14 mouse cellular contexts compared by ENCODE assay signal in the genomic region with DNA sequence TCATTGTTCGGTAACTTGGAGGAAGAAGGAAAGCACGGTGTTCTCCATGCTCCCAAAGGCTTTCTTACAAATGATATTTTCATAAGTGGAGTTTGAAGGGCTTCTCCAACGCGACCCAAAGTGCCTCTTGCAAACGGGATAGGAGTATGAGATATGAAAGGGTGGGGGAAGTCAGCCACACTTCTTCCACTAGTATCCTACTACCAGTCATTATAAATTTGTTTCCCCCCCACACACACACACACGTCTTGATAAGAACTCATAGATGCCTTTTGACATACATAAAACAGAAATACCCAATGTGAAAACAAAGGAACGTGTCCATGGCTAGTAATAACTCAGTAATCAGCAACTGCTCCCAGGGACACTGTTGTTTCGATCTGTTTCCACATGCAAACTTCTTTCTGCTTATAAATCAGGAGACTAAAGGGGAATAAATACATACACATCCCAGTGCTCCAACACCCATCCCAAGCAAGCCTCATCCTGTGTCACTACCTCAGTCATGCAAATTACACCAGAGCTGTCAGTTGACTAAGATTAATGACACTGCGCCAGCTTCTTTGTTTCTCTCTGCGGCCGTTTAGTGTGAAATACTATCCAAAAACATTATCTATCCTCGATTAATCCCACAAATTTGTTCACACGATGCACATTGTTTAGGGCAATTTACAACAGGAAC. TPM values are rescaled to one million over a fixed set of nuclear protein-coding genes. Genes with fewer than 3 reads are reported as not detected.
DNase-seq lines count a peak whose midpoint lies in the region; ATAC-seq and TF ChIP-seq lines count a peak whose summit lies in the region.
"Had no signal": no experiment of that assay in that cellular context is flagged by ENCODE, and none has a peak within 500 bp of the region (broad histone marks: within the 10 kb centered on the region; RNA-seq: fewer than 3 reads in every experiment).

No protein-coding gene starts in this region.

- H3K4me2 ChIP-seq in forebrain, embryonic 12.5 days, result no peak overlapping the region
- no peak overlapping the region for H3K4me2 ChIP-seq in forebrain, embryonic 11.5 days (ENCODE audit: low read depth, low read length, severe bottlenecking)
- H3K4me2 ChIP-seq in forebrain, postnatal 0 days (ENCODE audit: low read depth), result no peak overlapping the region
- H3K4me2 ChIP-seq: intestine, embryonic 15.5 days had no signal

- intact Hi-C loops in gastrocnemius, adult 2 months (cut with DNase I), result no loop called here

- no peak overlapping the region for H3K4me3 ChIP-seq in forebrain, embryonic 12.5 days (replicated peaks)
- H3K4me3 ChIP-seq in forebrain, embryonic 11.5 days (ENCODE audit: low read depth, low read length), result no peak overlapping the region
- H3K4me3 ChIP-seq in forebrain, postnatal 0 days (ENCODE audit: low read depth, low read length), result no peak overlapping the region
- H3K4me3 ChIP-seq in limb, embryonic 10.5 days, result no peak overlapping the region
- no peak overlapping the region for H3K4me3 ChIP-seq in gastrocnemius, adult 2 months
- H3K4me3 ChIP-seq: heart, adult 2 months; intestine, embryonic 15.5 days had no signal

- WGBS in forebrain, embryonic 12.5 days, result 54% methylated on average over 13 of the region's 13 CpGs
- 65% methylated on average over 13 of the region's 13 CpGs for WGBS in forebrain, embryonic 11.5 days
- 48% methylated on average over 13 of the region's 13 CpGs for WGBS in forebrain, postnatal 0 days
- 44% methylated on average over 13 of the region's 13 CpGs for WGBS in limb, embryonic 10.5 days

- H3K27ac ChIP-seq in forebrain, embryonic 12.5 days, result no peak overlapping the region
- H3K27ac ChIP-seq in forebrain, embryonic 11.5 days (ENCODE audit: low read depth, low read length), result no peak overlapping the region
- no peak overlapping the region for H3K27ac ChIP-seq in forebrain, postnatal 0 days (ENCODE audit: low read depth, low read length)
- H3K27ac ChIP-seq in limb, embryonic 10.5 days, result peak overlapping the region; percentile 62
- no peak overlapping the region for H3K27ac ChIP-seq in gastrocnemius, adult 2 months
- H3K27ac ChIP-seq: heart, adult 2 months; intestine, embryonic 15.5 days had no signal

- H3K27me3 ChIP-seq in forebrain, embryonic 12.5 days, result no peaks in the 10 kb centered on the region
- H3K27me3 ChIP-seq in forebrain, embryonic 11.5 days (ENCODE audit: control insufficient read depth, insufficient read depth, low read length), result no peaks in the 10 kb centered on the region
- no peaks in the 10 kb centered on the region for H3K27me3 ChIP-seq in forebrain, postnatal 0 days (ENCODE audit: insufficient read depth, low read length)
- H3K27me3 ChIP-seq in limb, embryonic 10.5 days (ENCODE audit: low read depth, poor library complexity, severe bottlenecking), result no peaks in the 10 kb centered on the region
- H3K27me3 ChIP-seq: intestine, embryonic 15.5 days had no signal

- no peak for TF ChIP-seq CTCF in forebrain, postnatal 0 days (IDR thresholded peaks at IDR 0.05; ENCODE audit: low read depth)
- TF ChIP-seq CTCF in gastrocnemius, adult 2 months (IDR thresholded peaks at IDR 0.05), result no peak

- no peak overlapping the region for H3K9ac ChIP-seq in forebrain, embryonic 12.5 days
- H3K9ac ChIP-seq in forebrain, embryonic 11.5 days (ENCODE audit: low read length), result no peak overlapping the region
- no peak overlapping the region for H3K9ac ChIP-seq in forebrain, postnatal 0 days
- H3K9ac ChIP-seq: intestine, embryonic 15.5 days had no signal

- H3K36me3 ChIP-seq in forebrain, embryonic 12.5 days (replicated peaks), result no peaks in the 10 kb centered on the region
- H3K36me3 ChIP-seq in forebrain, embryonic 11.5 days (ENCODE audit: control insufficient read depth, insufficient read depth, low read length), result no peaks in the 10 kb centered on the region
- no peaks in the 10 kb centered on the region for H3K36me3 ChIP-seq in forebrain, postnatal 0 days (ENCODE audit: insufficient read depth)
- no peaks in the 10 kb centered on the region for H3K36me3 ChIP-seq in limb, embryonic 10.5 days
- H3K36me3 ChIP-seq: intestine, embryonic 15.5 days had no signal

- DNase-seq in forebrain, embryonic 11.5 days (ENCODE audit: low spot score), result no peak
- DNase-seq in ZHBTc4 (ENCODE audit: low read depth, low spot score), result peak; percentile 2
- no peak for DNase-seq in forebrain, postnatal 0 days
- DNase-seq in limb, embryonic 10.5 days (ENCODE audit: low spot score), result no peak
- DNase-seq in gastrocnemius, adult 2 months, result no peak
- DNase-seq in left cerebral cortex, adult 9 months (ENCODE audit: low spot score in 2 of 2), result no peak
- DNase-seq in urinary bladder, postnatal 10 days (ENCODE audit: low spot score), result no peak
- DNase-seq: adrenal gland, adult 8-10 months; cerebellum, postnatal 14 days; heart, adult 2 months; spleen, adult 18-20 months; thymus, postnatal 25 days had no signal

- peak; percentile 61; the same call in 1 of the 2 replicates for ATAC-seq in forebrain, embryonic 12.5 days (ENCODE audit: low FRiP score)
- no peak for ATAC-seq in forebrain, embryonic 11.5 days (replicated peaks; ENCODE audit: low FRiP score)
- ATAC-seq in forebrain, postnatal 0 days, result peak; percentile 29; the same call in 1 of the 2 replicates
- ATAC-seq: intestine, embryonic 15.5 days had no signal

- H3K9me3 ChIP-seq in forebrain, embryonic 12.5 days, result no peaks in the 10 kb centered on the region
- H3K9me3 ChIP-seq in forebrain, embryonic 11.5 days (ENCODE audit: control insufficient read depth, low read length), result no peaks in the 10 kb centered on the region
- H3K9me3 ChIP-seq in forebrain, postnatal 0 days (ENCODE audit: low read length), result no peaks in the 10 kb centered on the region
- no peaks in the 10 kb centered on the region for H3K9me3 ChIP-seq in limb, embryonic 10.5 days (replicated peaks)
- H3K9me3 ChIP-seq: intestine, embryonic 15.5 days had no signal

- peaks cover 10% of the 10 kb centered on the region for H3K4me1 ChIP-seq in forebrain, embryonic 12.5 days
- peaks cover 2% of the 10 kb centered on the region; the same call in 1 of the 2 replicates for H3K4me1 ChIP-seq in forebrain, embryonic 11.5 days (replicated peaks; ENCODE audit: control insufficient read depth, insufficient read depth, low read length)
- H3K4me1 ChIP-seq in forebrain, postnatal 0 days (ENCODE audit: insufficient read depth), result 0 out of 2 replicates have a peak, but pooled peaks cover 11% of the 10 kb centered on the region
- peaks cover 49% of the 10 kb centered on the region for H3K4me1 ChIP-seq in limb, embryonic 10.5 days
- H3K4me1 ChIP-seq: intestine, embryonic 15.5 days had no signal

RNA-seq across cellular contexts. Expression of gene BC052040, which starts 43.4 kb away (rescaled TPM):
- polyA plus RNA-seq in forebrain, embryonic 12.5 days (2016; fragmentation: Nextera tagmentation; extraction: Ambion mirVana), result 22.7 and 26.3 TPM in 2 replicates
- polyA plus RNA-seq in forebrain, embryonic 11.5 days (2014; fragmentation: Nextera tagmentation; extraction: Ambion mirVana), result 22.3 and 22.5 TPM in 2 replicates
- total RNA-seq in forebrain, postnatal 0 days (2014; rRNA removed), result 12.5 and 12.7 TPM in 2 replicates
- polyA plus RNA-seq in forebrain, postnatal 0 days (2015; fragmentation: Nextera tagmentation; extraction: Ambion mirVana), result 14.3 and 15.1 TPM in 2 replicates
- 18.0 and 19.0 TPM in 2 replicates for polyA plus RNA-seq in limb, embryonic 10.5 days (2016; fragmentation: Nextera tagmentation; extraction: Ambion mirVana)
- 1 to 10 TPM; 2.4 to 3.9 TPM for total RNA-seq in gastrocnemius, adult 2 months (2021)
